Mouse (Mus musculus): ENCODE data around the gene Itih5.

GRCm38 (mm10) chr2:10108535-10109189, 44.7 kb upstream of the Itih5 start:
- no peak for TF ChIP-seq POLR2A (IDR thresholded peaks at IDR 0.05; ENCODE audit: control insufficient read depth in 1 of 2, insufficient read depth in 1 of 2, low read depth in 1 of 2, low read length in 2 of 2, poor library complexity in 1 of 2)
- no peak for TF ChIP-seq GABPA (IDR thresholded peaks at IDR 0.05; ENCODE audit: low read depth, low read length)
- no peak for TF ChIP-seq CTCF (IDR thresholded peaks at IDR 0.05 in 2 of 3, conservative IDR thresholded peaks at IDR 0.05 in 1 of 3; ENCODE audit: control insufficient read depth in 1 of 3, insufficient read depth in 1 of 3, low read depth in 2 of 3, low read length in 3 of 3, poor library complexity in 1 of 3, severe bottlenecking in 1 of 3)
- no peak for TF ChIP-seq GATA1 (IDR thresholded peaks at IDR 0.05; ENCODE audit: low read depth, low read length)
- no peak for TF ChIP-seq JUND (IDR thresholded peaks at IDR 0.05; ENCODE audit: low read depth, low read length)
- no peak for TF ChIP-seq ZC3H11A (IDR thresholded peaks at IDR 0.05; ENCODE audit: low read depth, low read length)
- TF ChIP-seq CHD2 (IDR thresholded peaks at IDR 0.05; ENCODE audit: low read length) = no peak
- no peak for TF ChIP-seq EP300 (IDR thresholded peaks at IDR 0.05; ENCODE audit: low read depth in 1 of 2, low read length in 2 of 2)
- TF ChIP-seq MEF2A (IDR thresholded peaks at IDR 0.05; ENCODE audit: extremely low read depth, insufficient replicate concordance, low read depth, low read length, poor library complexity, severe bottlenecking) = no peak
- TF ChIP-seq USF1 (IDR thresholded peaks at IDR 0.05; ENCODE audit: low read depth, low read length) = no peak
- no peak for TF ChIP-seq RAD21 (IDR thresholded peaks at IDR 0.05; ENCODE audit: low read depth, low read length)
- TF ChIP-seq POLR2AphosphoS5 (IDR thresholded peaks at IDR 0.05; ENCODE audit: borderline replicate concordance, low read depth, low read length) = no peak
